Mouse (Mus musculus) small intestine, adult 10 weeks (tissue): ENCODE data around the gene Gm10717. TPM values are rescaled to one million over a fixed set of nuclear protein-coding genes. Genes with fewer than 3 reads are reported as not detected.

ENCODE experiments used
- polyA plus RNA-seq: library from polyadenylated mRNA; stranded (reverse); fragments of 350-450 nt; fragmentation: Illumina TruSeq; extraction: RNeasy Lipid Tissue Mini Kit (QIAGEN cat#74804); gene quantifications from one replicate; pipeline ENCODE4 v1.2.3, GENCODE M21; 2014; ENCODE audit warnings: low replicate concordance

The Gm10717 gene
- not detected for polyA plus RNA-seq

DNA sequence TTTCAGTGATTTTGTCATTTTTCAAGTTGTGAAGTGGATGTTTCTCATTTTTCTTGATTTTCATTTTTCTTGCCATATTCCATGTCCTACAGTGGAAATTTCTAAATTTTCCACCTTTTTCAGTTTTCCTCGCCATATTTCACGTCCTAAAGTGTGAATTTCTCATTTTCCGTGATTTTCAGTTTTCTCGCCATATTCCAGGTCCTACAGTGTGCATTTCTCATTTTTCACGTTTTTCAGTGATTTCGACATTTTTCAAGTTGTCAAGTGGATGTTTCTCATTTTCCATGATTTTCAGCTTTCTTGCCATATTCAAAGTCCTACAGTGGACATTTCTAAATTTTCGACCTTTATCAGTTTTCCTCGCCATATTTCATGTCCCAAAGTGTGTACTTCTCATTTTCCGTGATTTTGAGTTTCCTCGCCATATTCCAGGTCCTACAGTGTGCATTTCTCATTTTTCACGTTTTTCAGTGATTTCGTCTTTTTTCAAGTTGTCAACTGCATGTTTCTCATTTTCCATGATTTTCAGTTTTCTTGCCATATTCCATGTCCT is at the start of gene Gm10717:
TSS of gene Gm10717 (plus strand) at position 506 of the 556 bp plus-strand sequence.

DNA sequence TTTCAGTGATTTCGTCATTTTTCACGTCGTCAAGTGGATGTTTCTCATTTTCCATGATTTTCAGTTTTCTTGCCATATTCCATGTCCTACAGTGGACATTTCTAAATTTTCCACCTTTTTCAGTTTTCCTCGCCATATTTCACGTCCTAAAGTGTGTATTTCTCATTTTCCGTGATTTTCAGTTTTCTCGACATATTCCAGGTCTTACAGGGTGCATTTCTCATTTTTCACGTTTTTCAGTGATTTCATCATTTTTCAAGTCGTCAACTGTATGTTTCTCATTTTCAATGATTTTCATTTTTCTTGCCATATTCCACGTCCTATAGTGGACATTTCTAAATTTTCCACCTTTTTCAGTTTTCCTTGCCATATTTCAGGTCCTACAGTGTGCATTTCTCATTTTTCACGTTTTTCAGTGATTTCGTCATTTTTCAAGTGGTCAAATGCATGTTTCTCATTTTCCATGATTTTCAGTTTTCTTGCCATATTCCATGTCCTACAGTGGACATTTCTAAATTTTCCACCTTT is 24.7 kb upstream of the Gm10717 start, which contains the start of gene Gm10722:
TSS of gene Gm10722 (plus strand) at position 478 of the 528 bp plus-strand sequence.

DNA sequence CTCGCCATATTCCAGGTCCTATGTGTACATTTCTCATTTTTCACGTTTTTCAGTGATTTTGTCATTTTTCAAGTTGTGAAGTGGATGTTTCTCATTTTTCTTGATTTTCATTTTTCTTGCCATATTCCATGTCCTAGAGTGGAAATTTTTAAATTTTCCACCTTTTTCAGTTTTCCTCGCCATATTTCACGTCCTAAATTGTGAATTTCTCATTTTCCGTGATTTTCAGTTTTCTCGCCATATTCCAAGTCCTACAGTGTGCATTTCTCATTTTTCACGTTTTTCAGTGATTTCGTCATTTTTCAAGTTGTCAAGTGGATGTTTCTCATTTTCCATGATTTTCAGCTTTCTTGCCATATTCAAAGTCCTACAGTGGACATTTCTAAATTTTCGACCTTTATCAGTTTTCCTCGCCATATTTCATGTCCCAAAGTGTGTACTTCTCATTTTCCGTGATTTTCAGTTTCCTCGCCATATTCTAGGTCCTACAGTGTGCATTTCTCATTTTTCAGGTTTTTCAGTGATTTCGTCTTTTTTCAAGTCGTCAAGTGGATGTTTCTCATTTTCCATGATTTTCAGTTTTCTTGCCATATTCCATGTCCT is 22.3 kb upstream of the Gm10717 start, which contains the start of gene Gm11168:
TSS of gene Gm11168 (plus strand) at position 553 of the 603 bp plus-strand sequence.

DNA sequence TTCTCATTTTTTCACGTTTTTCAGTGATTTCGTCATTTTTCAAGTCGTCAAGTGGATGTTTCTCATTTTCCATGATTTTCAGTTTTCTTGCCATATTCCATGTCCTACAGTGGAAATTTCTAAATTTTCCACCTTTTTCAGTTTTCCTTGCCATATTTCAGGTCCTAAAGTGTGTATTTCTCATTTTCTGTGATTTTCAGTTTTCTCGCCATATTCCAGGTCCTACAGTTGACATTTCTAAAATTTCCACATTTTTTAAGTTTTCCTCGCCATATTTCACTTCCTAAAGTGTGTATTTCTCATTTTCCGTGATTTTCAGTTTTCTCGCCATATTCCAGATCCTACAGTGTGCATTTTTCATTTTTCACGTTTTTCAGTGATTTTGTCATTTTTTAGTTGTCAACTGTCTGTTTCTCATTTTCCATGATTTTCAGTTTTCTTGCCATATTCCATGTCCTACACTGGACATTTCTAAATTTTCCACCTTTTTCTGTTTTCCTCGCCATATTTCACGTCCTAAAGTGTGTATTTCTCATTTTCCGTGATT is 12.4 kb upstream of the Gm10717 start, which contains the start of gene Gm10721:
TSS of gene Gm10721 (plus strand) at position 408 of the 547 bp plus-strand sequence.

DNA sequence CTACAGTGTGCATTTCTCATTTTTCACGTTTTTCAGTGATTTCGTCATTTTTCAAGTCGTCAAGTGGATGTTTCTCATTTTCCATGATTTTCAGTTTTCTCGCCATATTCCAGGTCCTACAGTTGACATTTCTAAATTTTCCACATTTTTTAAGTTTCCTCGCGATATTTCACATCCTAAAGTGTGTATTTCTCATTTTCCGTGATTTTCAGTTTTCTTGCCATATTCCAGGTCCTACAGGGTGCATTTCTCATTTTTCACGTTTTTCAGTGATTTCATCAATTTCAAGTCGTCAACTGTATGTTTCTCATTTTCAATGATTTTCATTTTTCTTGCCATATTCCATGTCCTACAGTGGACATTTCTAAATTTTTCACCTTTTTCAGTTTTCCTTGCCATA is 9.9 kb upstream of the Gm10717 start, which contains the start of gene Gm10720:
TSS of gene Gm10720 (plus strand) at position 301 of the 400 bp plus-strand sequence.

DNA sequence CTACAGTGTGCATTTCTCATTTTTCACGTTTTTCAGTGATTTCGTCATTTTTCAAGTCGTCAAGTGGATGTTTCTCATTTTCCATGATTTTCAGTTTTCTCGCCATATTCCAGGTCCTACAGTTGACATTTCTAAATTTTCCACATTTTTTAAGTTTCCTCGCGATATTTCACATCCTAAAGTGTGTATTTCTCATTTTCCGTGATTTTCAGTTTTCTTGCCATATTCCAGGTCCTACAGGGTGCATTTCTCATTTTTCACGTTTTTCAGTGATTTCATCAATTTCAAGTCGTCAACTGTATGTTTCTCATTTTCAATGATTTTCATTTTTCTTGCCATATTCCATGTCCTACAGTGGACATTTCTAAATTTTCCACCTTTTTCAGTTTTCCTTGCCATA is 8.1 kb upstream of the Gm10717 start, which contains the start of gene Gm10719:
TSS of gene Gm10719 (plus strand) at position 301 of the 400 bp plus-strand sequence.

DNA sequence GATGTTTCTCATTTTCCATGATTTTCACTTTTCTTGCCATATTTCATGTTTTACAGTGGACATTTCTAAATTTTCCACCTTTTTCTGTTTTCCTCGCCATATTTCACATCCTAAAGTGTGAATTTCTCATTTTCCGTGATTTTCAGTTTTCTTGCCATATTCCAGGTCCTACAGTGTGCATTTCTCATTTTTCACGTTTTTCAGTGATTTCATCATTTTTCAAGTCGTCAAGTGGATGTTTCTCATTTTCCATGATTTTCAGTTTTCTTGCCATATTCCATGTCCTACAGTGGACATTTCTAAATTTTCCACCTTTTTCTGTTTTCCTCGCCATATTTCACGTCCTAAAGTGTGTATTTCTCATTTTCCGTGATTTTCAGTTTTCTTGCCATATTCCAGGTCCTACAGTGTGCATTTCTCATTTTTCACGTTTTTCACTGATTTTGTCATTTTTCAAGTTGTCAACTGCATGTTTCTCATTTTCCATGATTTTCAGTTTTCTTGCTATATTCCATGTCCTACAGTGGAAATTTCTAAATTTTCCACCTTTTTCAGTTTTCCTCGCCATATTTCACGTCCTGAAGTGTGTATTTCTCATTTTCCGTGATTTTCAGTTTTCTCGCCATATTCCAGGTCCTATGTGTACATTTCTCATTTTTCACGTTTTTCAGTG is 1.8 kb upstream of the Gm10717 start, which contains the start of gene Gm10718:
TSS of gene Gm10718 (plus strand) at position 236 of the 673 bp plus-strand sequence.

DNA sequence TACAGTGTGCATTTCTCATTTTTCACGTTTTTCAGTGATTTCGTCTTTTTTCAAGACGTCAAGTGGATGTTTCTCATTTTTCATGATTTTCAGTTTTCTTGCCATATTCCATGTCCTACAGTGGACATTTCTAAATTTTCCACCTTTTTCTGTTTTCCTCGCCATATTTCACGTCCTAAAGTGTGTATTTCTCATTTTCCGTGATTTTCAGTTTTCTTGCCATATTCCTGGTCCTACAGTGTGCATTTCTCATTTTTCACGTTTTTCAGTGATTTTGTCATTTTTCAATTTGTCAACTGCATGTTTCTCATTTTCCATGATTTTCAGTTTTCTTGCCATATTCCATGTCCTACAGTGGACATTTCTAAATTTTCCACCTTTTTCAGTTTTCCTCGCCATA is 9.1 kb downstream of the Gm10717 start, which contains the start of gene Gm17535:
TSS of gene Gm17535 (plus strand) at position 301 of the 400 bp plus-strand sequence.

DNA sequence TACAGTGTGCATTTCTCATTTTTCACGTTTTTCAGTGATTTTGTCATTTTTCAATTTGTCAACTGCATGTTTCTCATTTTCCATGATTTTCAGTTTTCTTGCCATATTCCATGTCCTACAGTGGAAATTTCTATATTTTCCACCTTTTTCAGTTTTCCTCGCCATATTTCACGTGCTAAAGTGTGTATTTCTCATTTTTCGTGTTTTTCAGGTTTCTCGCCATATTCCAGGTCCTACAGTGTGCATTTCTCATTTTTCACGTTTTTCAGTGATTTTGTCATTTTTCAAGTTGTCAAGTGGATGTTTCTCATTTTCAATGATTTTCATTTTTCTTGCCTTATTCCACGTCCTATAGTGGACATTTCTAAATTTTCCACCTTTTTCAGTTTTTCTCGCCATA is 11.4 kb downstream of the Gm10717 start, which contains the start of gene Gm10715:
TSS of gene Gm10715 (plus strand) at position 301 of the 400 bp plus-strand sequence.

Other genes with a start within 250 kb of the Gm10717 start
- not detected for gene Gm10722, start 24.5 kb upstream of the Gm10717 start, polyA plus RNA-seq
- gene Gm11168, start 22.1 kb upstream of the Gm10717 start, polyA plus RNA-seq: not detected
- not detected for gene Gm10721, start 12.3 kb upstream of the Gm10717 start, polyA plus RNA-seq
- gene Gm10720, start 9.8 kb upstream of the Gm10717 start, polyA plus RNA-seq: not detected
- gene Gm10719, start 8.0 kb upstream of the Gm10717 start, polyA plus RNA-seq: not detected
- gene Gm10718, start 1.9 kb upstream of the Gm10717 start, polyA plus RNA-seq: not detected
- gene Gm17535, start 9.2 kb downstream of the Gm10717 start, polyA plus RNA-seq: not detected
- gene Gm10715, start 11.5 kb downstream of the Gm10717 start, polyA plus RNA-seq: not detected